39 mouse cellular contexts compared by ENCODE assay signal in genomic region chr2:94030602-94031001, GRCm38 (mm10). TPM values are rescaled to one million over a fixed set of nuclear protein-coding genes. Genes with fewer than 3 reads are reported as not detected.
"Had no signal": no experiment of that assay in that cellular context is flagged by ENCODE, and none has a peak within 500 bp of the region (broad histone marks: within the 10 kb centered on the region; RNA-seq: fewer than 3 reads in every experiment).

No protein-coding gene starts in this region.

- H3K4me1 ChIP-seq: heart, embryonic 13.5 days; heart, embryonic 15.5 days; hindbrain, embryonic 13.5 days; hindbrain, embryonic 15.5 days; kidney, embryonic 15.5 days; limb, embryonic 12.5 days; limb, embryonic 15.5 days; liver, embryonic 12.5 days had no signal

- H3K4me2 ChIP-seq: heart, embryonic 11.5 days; heart, embryonic 13.5 days; heart, embryonic 15.5 days; hindbrain, embryonic 13.5 days; hindbrain, embryonic 15.5 days; kidney, embryonic 15.5 days; limb, embryonic 12.5 days; limb, embryonic 15.5 days; liver, embryonic 12.5 days had no signal

- H3K27ac ChIP-seq: heart, adult 2 months; heart, embryonic 13.5 days; heart, embryonic 15.5 days; hindbrain, embryonic 13.5 days; hindbrain, embryonic 15.5 days; hindbrain, postnatal 0 days; kidney, embryonic 15.5 days; kidney, postnatal 0 days; limb, embryonic 12.5 days; limb, embryonic 15.5 days; liver, embryonic 12.5 days; liver, embryonic 14.5 days had no signal

- DNase-seq: gastrocnemius, postnatal 25 days; heart, adult 2 months; heart, postnatal 14 days; heart, postnatal 36 days; kidney, adult 11 months; kidney, adult 2 months; kidney, adult 9 months; kidney, postnatal 14 days; kidney, postnatal 36 days; layer of hippocampus, adult 9-11 months; layer of hippocampus, postnatal 36 days; left cerebral cortex, postnatal 4 days had no signal

- H3K9me3 ChIP-seq: heart, embryonic 13.5 days; heart, embryonic 15.5 days; hindbrain, embryonic 13.5 days; hindbrain, embryonic 15.5 days; kidney, embryonic 15.5 days; limb, embryonic 12.5 days; limb, embryonic 15.5 days; liver, embryonic 12.5 days had no signal

- H3K27me3 ChIP-seq: heart, embryonic 13.5 days; heart, embryonic 15.5 days; hindbrain, embryonic 13.5 days; hindbrain, embryonic 15.5 days; kidney, embryonic 15.5 days; limb, embryonic 12.5 days; limb, embryonic 15.5 days; liver, embryonic 12.5 days had no signal

- ATAC-seq: hindbrain, postnatal 0 days; intestine, embryonic 16.5 days; liver, embryonic 12.5 days had no signal

- H3K4me3 ChIP-seq: heart, adult 2 months; heart, embryonic 13.5 days; heart, embryonic 15.5 days; hindbrain, embryonic 13.5 days; hindbrain, embryonic 15.5 days; kidney, embryonic 15.5 days; limb, embryonic 12.5 days; limb, embryonic 15.5 days; liver, embryonic 12.5 days had no signal

- H3K9ac ChIP-seq: heart, embryonic 13.5 days; heart, embryonic 15.5 days; hindbrain, embryonic 13.5 days; hindbrain, embryonic 15.5 days; kidney, embryonic 15.5 days; limb, embryonic 12.5 days; limb, embryonic 15.5 days; liver, embryonic 12.5 days; liver, embryonic 14.5 days had no signal

RNA-seq across cellular contexts. Expression of gene Gm27027, which starts 34.4 kb away (rescaled TPM):
- total RNA-seq: gastrocnemius, adult 8-10 months; gastrocnemius, postnatal 25 days; heart, adult 2 months; heart, postnatal 14 days; heart, postnatal 36 days; hematopoietic stem cell, adult 5-6 weeks; hindbrain, postnatal 0 days; layer of hippocampus, adult 18-20 months; layer of hippocampus, adult 8-10 months; layer of hippocampus, postnatal 14 days; layer of hippocampus, postnatal 36 days; left cerebral cortex, adult 8-10 months; left cerebral cortex, postnatal 10 days; left cerebral cortex, postnatal 25 days; left cerebral cortex, postnatal 4 days; liver, adult 2 months had no signal
- polyA plus RNA-seq: gonadal fat pad, adult 2 months; heart, adult 2 months; heart, embryonic 11.5 days; heart, embryonic 13.5 days; heart, embryonic 15.5 days; heart, postnatal 0 days; hindbrain, embryonic 11.5 days; hindbrain, embryonic 13.5 days; hindbrain, embryonic 15.5 days; hindbrain, postnatal 0 days; intestine, embryonic 14.5 days; intestine, embryonic 16.5 days; kidney, adult 2 months; kidney, embryonic 15.5 days; kidney, postnatal 0 days; large intestine, adult 2 months; limb, embryonic 12.5 days; limb, embryonic 15.5 days; liver, adult 2 months; liver, embryonic 12.5 days; liver, embryonic 14.5 days had no signal
